23 mouse cellular contexts compared by ENCODE assay signal in the genomic region with DNA sequence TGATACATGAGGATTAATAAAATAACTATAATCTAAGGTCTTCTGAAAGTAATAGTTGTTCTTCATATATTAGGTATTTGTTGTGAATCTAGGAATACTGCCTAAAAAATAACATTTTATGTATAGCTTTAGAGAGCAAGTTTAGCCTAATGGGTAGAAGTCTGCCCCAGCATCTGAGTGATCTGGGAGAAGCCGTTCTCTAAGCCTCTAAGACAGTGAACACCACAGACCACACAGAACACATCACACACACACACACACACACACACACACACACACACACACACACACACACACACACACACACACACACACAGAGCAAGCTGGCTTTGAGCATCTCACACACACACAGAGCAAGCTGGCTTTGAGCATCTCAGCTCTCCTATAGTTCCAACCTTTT.
"Had no signal": no experiment of that assay in that cellular context is flagged by ENCODE, and none has a peak within 500 bp of the region (broad histone marks: within the 10 kb centered on the region; RNA-seq: fewer than 3 reads in every experiment).

No protein-coding gene starts in this region.

- H3K27me3 ChIP-seq: heart, embryonic 12.5 days; hindbrain, embryonic 15.5 days; intestine, embryonic 15.5 days; limb, embryonic 12.5 days had no signal

- ATAC-seq: inflammation-experienced regulatory T-cells, adult 6 months; intestine, embryonic 15.5 days; intestine, postnatal 0 days had no signal

- H3K36me3 ChIP-seq: heart, embryonic 10.5 days; heart, embryonic 12.5 days; hindbrain, embryonic 10.5 days; hindbrain, embryonic 15.5 days; intestine, embryonic 15.5 days; limb, embryonic 10.5 days; limb, embryonic 12.5 days had no signal

- H3K9ac ChIP-seq: heart, embryonic 12.5 days; hindbrain, embryonic 15.5 days; intestine, embryonic 15.5 days; limb, embryonic 12.5 days had no signal

- H3K27ac ChIP-seq: gastrocnemius, adult 2 months; heart, embryonic 10.5 days; hindbrain, embryonic 10.5 days; hindbrain, embryonic 15.5 days; intestine, embryonic 15.5 days; layer of hippocampus, adult 2 months; left cerebral cortex, adult 2 months; limb, embryonic 10.5 days; limb, embryonic 12.5 days had no signal

- DNase-seq: gastrocnemius, adult 2 months; gastrocnemius, postnatal 10 days; gastrocnemius, postnatal 25 days; heart, adult 18-20 months; heart, postnatal 10 days; heart, postnatal 4 days; kidney, adult 18-20 months; kidney, adult 8-10 months; kidney, postnatal 10 days; kidney, postnatal 25 days; kidney, postnatal 4 days; liver had no signal

- H3K4me1 ChIP-seq: heart, embryonic 10.5 days; heart, embryonic 12.5 days; hindbrain, embryonic 15.5 days; intestine, embryonic 15.5 days; limb, embryonic 10.5 days; limb, embryonic 12.5 days had no signal

- H3K4me2 ChIP-seq: heart, embryonic 12.5 days; hindbrain, embryonic 15.5 days; intestine, embryonic 15.5 days; limb, embryonic 12.5 days had no signal

- H3K9me3 ChIP-seq: heart, embryonic 10.5 days; heart, embryonic 12.5 days; hindbrain, embryonic 10.5 days; hindbrain, embryonic 15.5 days; intestine, embryonic 15.5 days; limb, embryonic 10.5 days; limb, embryonic 12.5 days had no signal

- H3K4me3 ChIP-seq: gastrocnemius, adult 2 months; heart, embryonic 10.5 days; heart, embryonic 12.5 days; hindbrain, embryonic 10.5 days; hindbrain, embryonic 15.5 days; intestine, embryonic 15.5 days; layer of hippocampus, adult 2 months; left cerebral cortex, adult 2 months; limb, embryonic 10.5 days; limb, embryonic 12.5 days had no signal
